Mouse (Mus musculus) CD8-positive naive resting alpha-beta T cell, adult 2 months (primary cell): ENCODE data around the gene Fam126a.
"Not testable (repeated sequence)": the region's sequence is repeated elsewhere in the genome, so short reads cannot be mapped to it uniquely, and the experiment has no call there.

Experiments used
- DNase-seq, 2 experiments: peaks; one replicate each; pipeline ENCODE4 v3.0.0; 2022; ENCODE audit warnings: low read depth in 2 of 2, low spot score in 2 of 2

The Fam126a gene

DNA sequence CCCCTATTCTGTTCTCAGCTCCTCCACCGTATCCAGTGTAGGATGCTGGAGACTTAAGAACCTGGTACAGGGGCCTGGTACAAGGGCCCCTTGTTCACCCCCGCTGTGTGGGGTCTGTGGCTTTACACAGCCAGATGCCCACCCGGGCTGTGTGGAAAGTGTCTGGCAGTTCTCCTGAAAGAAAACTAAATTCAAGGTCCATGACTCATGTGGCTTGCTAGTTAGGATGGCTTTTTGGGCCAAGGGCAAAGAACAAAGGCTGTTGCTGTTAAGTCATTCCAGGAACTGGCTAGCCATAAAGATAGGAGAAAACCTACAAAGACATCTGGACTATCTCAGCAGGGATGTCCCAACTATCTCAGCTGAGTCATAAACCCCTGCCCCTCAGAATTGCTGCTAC is 121.2 kb downstream of the Fam126a start:
- no peak for DNase-seq

GRCm38 (mm10) chr5:23908486-23909090 is 121.9 kb downstream of the Fam126a start:
- no peak for DNase-seq

- no peak for DNase-seq
Observed at GRCm38 (mm10) chr5:23902221-23902620, 128.3 kb downstream of the Fam126a start.

DNA sequence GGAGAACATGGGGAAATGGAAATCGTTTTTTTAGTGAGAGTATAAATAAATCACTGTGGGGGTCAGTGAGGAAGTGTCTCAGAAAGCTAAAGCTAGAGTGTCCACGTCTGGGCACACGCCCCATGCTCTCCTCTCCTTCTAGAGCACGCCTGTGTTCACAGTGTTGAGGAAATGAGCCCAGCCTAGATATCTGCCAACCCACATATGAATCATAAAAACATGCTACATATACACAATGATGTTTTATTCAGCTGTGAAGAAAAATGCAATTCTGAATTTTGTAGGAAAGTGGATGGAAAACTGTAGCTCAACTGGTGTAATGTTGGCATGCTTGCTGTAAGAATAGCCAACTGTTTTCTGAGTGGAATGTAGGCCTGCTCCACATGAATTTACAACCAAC is 130.3 kb downstream of the Fam126a start:
- DNase-seq: no peak

DNA sequence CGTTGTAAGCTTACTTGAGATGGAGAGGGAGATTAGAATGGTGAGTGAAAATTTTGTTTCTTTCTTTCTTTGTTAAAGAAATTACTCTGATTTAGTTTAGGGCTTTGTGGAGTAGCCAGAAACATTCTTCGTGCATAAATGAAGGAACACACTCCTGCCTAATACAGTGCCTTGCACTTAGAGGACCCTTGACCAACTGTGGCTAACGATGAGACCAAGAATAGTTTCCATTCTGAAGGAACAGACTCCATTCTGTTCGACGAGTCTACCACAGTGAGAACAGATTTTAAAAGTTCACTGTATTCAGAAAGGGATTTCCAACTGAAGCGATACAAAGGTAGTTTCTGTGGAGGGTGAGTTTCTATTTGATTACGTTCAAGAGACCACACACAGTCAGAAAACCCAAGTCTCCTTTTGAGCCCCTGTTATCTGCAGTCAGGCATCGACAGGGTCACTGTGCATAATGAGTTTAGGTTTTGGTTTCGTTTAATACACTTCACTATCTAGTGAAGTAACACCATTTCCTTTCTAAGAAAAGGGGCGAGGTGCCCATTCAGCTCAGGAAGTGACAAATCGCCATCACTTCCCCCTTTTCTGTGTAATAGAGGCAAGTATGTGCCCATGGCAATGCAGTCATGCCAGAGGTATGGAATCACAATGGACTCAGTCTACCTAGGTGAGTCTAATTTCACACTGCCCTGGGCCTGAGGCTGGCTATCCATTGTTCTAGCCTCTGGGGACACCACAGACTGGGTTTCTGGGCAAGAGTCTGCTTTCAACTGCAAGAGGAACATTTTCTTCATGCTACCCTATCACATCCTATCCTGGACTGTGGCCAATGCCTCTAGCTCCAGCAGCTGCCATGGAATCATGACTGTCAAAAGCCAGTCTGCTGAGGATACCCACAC is 136.4 kb downstream of the Fam126a start:
- no peak for DNase-seq

DNA sequence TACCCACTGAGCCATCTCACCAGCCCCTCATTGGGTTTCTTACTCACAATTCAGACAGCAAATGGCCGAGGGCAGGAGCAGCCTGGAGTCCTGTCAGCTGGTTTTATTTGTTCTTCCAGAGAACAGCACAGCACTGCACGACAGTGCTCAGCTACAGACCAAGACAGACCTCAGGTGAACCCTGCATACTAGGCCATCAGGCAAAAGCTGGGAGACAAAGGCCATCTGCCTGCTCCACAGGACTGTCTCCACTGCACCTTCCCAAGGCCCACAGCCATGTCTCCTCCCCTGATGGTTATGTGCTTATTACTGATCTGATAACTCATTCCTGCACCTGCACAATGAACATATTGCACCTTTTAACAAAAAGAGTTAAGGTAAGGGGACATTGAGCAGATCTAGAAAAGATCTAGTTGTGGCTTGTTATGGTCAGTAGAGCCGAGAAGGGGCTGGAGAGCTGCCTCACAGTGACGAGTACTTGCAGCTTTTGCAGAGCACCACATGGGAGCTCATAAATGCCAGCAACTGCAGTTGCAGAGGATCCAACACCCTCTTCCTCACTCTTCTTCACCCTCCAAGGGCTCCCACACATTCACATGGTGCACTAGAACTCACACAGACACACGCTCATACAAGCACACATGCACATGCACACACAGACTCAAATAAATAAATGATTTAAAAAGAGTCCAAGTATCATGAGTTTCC is 137.2 kb downstream of the Fam126a start:
- no peak for DNase-seq

DNA sequence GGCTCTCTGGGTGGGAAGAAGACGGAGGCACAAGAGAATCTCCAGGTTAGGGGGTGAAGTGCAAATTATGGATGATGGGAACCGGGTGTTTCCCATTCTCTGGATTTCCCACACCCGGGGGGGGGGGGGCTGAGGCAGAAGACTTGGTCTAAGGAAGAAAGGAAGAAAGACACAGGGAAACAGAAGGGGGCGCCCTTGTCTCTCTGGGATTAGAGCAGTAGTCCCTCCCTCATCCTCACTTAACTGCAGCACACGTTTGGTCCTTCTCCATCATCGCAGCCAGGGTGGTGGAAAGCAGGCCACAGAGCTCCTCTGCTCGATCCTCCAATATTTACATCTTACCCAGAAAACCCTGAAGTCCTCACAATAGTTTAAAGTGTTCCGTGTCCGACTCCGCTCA is 139.8 kb downstream of the Fam126a start:
- DNase-seq: peak in 1 of 2 experiments; percentile 11

- DNase-seq: no peak
Observed at GRCm38 (mm10) chr5:23889461-23889860, 141.0 kb downstream of the Fam126a start.

- DNase-seq: no peak
Observed at GRCm38 (mm10) chr5:23887111-23887510, 143.4 kb downstream of the Fam126a start.

- no peak for DNase-seq
Observed at GRCm38 (mm10) chr5:23874457-23874856, 156.0 kb downstream of the Fam126a start.

DNA sequence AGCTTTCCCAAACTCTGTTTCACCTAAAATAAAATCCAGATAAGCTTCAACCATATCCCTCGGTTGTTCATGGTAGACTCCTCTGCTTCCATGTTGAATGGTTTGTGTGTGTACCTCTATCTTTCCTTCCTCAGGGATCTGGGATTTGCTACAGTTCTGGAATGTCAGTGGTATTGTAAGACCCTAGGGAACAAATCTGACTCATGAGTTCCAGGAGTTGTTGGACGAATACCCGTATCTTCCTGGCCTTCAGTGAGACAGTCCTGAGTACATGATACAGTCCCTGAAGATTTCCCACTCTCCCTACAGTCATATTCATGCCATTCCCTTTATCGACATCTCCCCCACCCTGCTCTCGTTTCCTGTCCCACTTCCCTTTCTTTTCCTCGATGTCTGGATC is 157.9 kb downstream of the Fam126a start:
- DNase-seq: no peak

DNA sequence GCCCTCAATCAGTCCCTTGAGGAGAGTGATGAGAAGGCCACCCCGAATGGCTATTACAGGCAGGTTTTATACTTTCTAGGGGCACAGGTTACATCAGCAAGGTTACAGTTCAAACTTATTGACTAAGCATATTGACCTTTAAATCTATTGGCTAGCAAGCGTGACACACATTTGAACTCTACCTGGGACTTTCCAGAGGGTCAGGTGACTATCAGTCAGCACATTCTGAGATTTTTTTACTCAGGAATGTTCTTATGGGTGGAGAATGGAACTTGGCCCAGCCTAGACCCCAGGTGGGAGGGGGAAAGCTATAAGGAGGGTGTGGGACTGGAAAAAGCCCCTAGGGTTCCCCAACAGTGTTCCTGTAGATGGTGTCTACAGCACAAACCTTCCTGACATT is 159.2 kb downstream of the Fam126a start:
- not testable (repeated sequence) for DNase-seq

DNA sequence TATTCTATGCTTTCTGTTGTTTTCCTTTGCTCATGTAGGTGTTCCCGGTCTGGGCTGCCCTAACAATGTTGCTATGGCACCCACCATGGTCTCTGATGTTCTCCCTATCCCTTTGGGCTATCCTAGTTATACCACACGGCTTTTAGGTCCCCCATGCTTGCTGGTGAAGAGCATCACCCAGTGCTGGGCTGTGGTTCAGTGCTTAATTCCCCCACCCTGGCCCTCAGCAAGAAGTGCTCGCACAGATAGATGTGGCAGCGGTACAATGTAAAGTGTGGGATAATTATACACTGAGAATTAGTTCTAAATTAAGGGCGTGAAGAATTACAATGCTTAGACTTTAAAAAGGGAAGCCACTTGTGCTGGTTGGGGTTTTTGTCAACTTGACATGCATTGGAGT is 164.5 kb downstream of the Fam126a start:
- DNase-seq: no peak
